Mouse (Mus musculus): ENCODE results near the gene Lrfn3.

- TF ChIP-seq POLR2A (IDR thresholded peaks at IDR 0.05; ENCODE audit: insufficient read depth, low read depth, low read length) (no peak), CTCF (IDR thresholded peaks at IDR 0.05; ENCODE audit: insufficient read depth, low read depth, low read length) (no peak)
Measured at GRCm38 (mm10) chr7:30363344-30363738, 769 bp upstream of the Lrfn3 start.
